Mouse (Mus musculus) C2C12 (cell line): ENCODE results near the gene Dbh.

Experiments
- CEBPB ChIP-seq: IDR thresholded peaks from one replicate; pipeline ENCODE4 v1.6.1; 2011; ENCODE audit warnings: low read depth, mild to moderate bottlenecking, control low read depth, moderate library complexity
- CTCF ChIP-seq: IDR thresholded peaks from one replicate; pipeline ENCODE4 v1.5.1; 2011; ENCODE audit not compliant: control insufficient read depth, insufficient read depth, insufficient read length
- FOSL1 ChIP-seq: IDR thresholded peaks from one replicate; pipeline ENCODE4 v1.8.0; 2011; ENCODE audit warnings: mild to moderate bottlenecking, low read length; ENCODE audit not compliant: poor library complexity, insufficient read depth, severe bottlenecking
- MAX ChIP-seq: IDR thresholded peaks from one replicate; pipeline ENCODE4 v1.6.1; 2011; ENCODE audit warnings: mild to moderate bottlenecking, control low read depth
- MYOD1 ChIP-seq: IDR thresholded peaks from one replicate; pipeline ENCODE4 v1.6.1; 2011; ENCODE audit warnings: low read depth; ENCODE audit not compliant: control insufficient read depth, insufficient read length
- MYOG ChIP-seq: IDR thresholded peaks from one replicate; pipeline ENCODE4 v1.6.1; 2011; ENCODE audit not compliant: control insufficient read depth, insufficient read length; ENCODE audit errors: extremely low read depth
- USF1 ChIP-seq: IDR thresholded peaks from one replicate; pipeline ENCODE4 v1.6.1; 2011; ENCODE audit warnings: low read depth, mild to moderate bottlenecking, control low read depth, moderate library complexity

DNA sequence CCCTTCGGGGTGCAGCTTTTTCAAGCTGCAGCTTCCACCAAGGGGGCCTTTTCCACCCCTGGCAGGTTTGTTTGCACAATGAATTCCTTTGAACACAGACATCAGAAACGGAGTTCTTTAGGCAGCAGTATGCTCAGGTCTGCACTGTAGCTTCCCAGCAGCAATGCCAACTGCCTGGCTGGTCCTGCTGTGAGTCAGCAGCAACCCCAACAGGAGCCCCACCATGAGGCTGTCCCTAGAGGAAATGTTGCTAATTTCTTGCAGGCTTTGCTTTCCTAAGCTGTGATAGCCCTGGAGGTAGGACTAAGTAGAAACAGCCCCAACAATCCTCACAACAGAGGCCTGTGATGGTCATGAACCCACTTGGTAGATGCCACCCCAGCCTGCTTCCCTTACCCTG, 2.0 kb downstream of the Dbh start:
- no peak for TF ChIP-seq CTCF
- no peak for TF ChIP-seq USF1
- TF ChIP-seq MAX: no peak
- TF ChIP-seq MYOD1: no peak
- no peak for TF ChIP-seq FOSL1
- no peak for TF ChIP-seq CEBPB
- no peak for TF ChIP-seq MYOG
